Mouse (Mus musculus) thymus, postnatal 25 days (tissue): Measurements from ENCODE around the gene Slc37a1.
"Not testable (repeated sequence)": the region's sequence is repeated elsewhere in the genome, so short reads cannot be mapped to it uniquely, and the experiment has no call there.

Source experiments
- DNase-seq: peaks from one replicate; pipeline ENCODE4 v3.0.0; 2022

Gene Slc37a1

DNA sequence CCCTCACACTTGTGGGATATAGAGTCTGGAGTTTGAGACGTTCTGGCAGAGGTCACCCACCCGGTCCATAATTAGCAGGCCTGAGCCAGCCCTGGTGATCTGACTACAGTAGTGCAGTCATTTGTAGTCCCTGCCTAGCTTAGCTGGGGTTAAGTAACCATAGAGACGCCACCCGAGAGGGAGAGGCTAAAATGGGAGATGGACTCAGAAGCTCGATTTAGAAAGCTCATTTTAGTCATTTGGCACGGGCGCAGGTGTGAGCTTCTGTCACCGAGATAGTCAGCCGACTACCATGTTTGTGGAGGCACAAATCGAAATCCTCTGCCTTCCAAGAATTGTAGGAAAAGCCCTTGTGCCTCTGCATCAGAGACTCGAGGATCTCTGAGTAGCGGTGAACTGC lies 34.8 kb downstream of the Slc37a1 start:
- no peak for DNase-seq

DNA sequence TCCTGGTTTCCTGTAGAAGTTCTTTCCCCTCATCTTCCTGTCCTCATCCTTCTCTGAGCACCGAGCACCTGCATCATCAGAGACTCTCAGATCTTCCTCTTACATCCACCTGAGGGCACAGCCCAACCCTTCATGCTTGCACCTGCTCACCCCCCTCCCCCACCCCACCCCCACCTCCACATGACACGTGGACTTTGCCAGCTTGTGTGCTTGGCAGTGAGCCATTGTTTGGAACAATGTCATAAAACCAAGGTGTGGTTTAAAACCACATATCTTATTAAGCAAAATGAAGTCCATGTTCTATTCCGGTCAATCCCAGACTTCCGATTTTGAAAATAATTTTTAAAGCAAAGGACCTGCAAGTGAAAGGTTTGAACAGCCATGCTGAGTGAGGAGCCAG lies 35.9 kb downstream of the Slc37a1 start:
- peak; percentile 22 for DNase-seq

DNA sequence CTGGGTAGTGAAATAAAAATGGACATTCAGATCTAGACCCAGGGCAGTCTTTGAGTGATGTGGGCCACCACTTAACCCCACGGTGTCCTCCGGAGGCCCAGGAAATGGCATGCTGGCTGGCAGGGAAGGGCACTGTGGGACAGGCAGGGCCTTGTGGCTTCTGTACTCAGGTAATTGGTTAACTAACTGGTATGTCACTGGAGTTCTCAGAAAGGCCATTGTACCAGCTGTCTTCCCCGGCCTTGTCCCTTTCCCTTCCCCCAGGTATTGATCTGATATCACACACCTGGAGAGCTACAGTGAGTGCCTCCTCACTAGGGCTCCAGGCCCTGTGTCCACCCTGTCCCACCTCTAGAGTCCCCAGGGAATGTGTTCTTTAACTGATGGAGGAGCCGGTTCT lies 36.8 kb downstream of the Slc37a1 start:
- no peak for DNase-seq

DNA sequence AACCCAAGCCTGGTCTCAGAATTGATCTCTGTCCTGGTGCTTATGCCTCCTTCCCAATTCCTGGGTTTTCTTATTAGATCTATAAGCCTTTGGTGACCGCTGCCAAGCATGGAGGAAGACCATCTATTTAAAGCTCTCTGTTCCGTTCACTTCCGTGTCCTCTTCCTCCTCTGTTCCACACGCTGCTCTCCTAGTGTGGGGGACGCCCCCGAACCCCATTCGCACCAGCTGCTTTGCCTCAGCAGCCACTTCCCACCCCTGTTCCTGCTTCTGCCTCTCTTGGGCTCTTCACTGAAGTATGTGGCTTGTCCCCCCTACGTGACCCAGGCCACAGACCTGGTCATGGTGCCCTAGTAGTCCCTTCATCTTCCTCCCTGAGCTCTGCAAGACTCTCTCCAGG lies 37.6 kb downstream of the Slc37a1 start:
- no peak for DNase-seq

DNA sequence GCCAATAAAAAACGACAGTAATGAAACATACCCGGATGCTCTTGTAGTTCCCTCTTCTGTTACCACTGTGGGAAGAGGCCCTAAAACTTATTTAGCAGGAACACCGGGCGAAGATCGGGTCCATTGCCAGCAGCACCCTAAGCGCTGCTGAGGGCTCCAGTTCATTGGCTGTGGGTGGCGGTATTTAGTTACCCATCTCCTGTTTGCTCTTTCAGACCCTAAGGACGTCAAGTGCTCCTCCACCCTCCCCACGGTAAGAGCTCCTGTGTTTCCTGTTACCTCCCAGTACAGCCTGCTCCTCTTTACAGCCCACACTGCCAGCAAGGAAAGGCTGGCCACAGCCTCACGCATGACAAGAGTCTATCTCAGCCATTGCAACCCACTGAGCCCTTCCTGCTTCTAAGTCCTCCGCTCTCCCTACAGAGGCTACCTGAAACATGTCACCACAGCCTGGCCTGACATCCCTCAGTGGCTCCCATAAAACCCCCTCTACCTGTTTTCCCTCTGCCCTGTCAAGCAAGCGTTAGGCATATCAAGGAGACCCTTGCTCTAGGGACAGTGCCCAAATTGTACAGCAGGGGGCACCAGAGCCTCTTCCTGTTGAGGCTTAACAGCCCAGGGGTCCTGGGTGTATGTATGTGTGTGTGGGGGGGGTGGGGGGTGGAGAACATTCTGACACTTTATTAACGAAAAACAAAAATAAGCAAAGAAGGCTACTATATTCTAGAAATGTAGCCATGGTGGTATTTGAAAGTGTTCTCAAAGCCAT lies 39.0 kb downstream of the Slc37a1 start:
- DNase-seq = peak; percentile 76

DNA sequence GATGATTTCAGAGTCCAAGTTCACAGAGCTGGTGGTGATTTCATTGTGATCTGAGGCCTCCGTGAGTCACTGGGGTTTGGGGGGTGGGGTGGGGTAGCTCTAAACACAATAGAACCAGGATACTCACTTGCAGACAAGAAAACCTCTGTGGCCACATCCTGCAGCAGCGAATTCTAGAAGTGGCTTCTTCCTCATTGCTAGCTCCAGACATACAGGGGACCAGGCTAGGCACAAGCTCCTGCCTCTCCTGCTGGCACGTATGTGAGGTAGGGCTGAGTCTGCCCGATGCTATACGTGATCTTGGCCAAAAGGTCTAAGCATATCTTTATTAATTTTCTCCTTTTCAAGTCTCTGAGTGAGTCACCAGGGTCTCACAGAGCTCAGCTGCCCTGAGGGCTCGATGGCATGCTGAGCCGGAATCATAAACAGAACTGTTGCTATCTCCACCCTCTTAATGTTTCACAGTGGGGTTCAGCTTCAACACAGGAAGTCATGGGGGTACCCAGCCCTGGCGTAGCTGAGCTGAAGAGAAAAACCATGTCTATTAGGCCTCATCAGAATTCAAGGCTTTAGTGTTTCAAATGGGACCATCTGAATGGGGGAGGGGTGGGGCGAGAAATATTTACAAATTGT lies 39.7 kb downstream of the Slc37a1 start:
- peak; percentile 53 for DNase-seq

DNA sequence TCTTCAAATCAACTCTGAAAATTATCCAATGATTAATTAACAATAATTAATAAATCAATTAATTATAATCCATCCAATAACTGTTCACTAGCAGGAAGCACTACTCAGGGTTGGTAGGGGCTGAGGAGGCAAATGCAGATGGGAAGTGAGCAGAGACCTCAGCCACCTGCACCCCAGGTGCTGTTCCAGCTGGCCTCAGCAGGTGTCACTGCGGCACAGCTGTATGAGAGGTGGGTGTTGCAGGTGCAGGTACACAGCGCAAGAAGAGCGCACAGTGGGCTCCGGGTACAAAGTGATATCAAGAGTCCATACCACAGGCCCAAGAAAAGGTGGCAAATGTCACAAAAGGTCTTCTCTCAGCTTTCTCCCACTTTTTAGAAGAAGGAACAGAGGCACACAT lies 41.9 kb downstream of the Slc37a1 start:
- peak; percentile 40 for DNase-seq

DNA sequence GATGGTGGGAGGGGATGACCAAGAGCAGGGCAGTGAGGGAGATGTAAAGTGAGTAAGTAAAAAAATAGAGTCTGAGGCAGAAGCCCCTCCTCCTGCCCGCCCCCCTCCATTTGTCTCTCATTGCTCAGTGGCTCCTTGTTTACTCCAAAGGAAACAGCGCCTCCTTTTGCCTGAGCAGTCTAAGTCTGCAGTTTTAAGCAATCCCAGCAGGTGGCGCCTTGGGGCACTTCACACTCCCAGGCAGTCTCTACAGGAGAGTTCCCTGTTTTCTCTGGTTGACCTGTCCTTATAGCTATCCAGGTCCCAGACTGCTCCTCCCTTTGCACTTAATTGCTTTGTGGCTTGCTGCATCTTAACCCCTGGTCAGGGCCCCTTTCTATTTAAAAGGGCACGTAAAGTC lies 44.0 kb downstream of the Slc37a1 start:
- peak; percentile 64 for DNase-seq

DNA sequence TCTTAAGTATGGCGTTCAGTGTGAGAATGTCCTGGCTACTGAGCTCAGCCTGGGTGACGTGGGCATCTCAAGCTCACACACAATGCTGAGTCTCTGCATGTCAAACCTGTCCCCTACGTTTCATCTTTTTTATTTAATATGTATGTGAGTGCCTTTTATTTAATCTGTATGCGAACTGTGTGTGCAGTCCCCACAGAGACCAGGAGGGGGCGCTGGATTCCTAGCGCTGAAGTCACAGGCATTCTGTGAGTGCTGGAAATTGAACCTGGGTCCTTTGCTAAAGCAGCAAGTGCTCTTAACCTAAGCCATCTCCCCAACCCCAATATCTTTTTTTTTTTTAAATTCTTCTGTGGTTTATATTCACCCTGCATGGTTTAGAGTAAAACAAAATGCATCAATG lies 44.7 kb downstream of the Slc37a1 start:
- DNase-seq = no peak

DNA sequence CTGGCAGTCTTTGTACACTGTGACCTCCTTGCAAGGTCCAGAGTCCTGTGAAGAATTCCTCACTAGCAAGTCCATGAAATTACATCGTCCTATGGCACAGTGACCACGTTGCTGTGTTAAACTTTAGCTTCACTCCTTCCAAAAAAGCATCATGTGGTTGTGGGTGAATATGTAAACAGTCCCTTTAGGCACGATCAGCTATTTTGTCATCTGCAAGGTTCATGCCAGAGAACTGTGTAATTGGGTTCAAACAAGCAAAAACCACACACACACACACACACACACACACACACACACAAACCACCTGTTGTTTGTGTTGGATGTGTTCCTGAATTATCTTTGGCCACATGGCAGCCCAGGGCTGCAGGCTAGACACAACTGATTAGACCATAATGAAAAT lies 45.3 kb downstream of the Slc37a1 start:
- DNase-seq = no peak

DNA sequence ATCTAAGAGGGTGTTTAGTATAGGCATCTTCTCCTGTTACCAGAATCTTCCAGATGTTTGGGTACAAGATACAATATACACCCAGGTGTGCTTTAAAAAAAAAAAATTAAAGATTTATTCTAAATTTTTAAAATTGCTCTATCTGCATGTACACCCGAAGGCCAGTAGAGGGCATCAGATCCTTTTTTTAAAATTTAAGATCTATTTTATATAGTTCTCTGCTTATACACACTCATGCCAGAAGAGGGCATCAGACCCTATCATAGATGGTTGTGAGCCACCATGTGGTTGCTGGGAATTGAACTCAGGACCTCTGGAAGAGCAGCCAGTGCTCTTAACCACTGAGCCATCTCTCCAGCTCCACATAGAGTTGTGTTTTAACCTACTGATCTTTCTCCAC lies 45.7 kb downstream of the Slc37a1 start:
- no peak for DNase-seq

DNA sequence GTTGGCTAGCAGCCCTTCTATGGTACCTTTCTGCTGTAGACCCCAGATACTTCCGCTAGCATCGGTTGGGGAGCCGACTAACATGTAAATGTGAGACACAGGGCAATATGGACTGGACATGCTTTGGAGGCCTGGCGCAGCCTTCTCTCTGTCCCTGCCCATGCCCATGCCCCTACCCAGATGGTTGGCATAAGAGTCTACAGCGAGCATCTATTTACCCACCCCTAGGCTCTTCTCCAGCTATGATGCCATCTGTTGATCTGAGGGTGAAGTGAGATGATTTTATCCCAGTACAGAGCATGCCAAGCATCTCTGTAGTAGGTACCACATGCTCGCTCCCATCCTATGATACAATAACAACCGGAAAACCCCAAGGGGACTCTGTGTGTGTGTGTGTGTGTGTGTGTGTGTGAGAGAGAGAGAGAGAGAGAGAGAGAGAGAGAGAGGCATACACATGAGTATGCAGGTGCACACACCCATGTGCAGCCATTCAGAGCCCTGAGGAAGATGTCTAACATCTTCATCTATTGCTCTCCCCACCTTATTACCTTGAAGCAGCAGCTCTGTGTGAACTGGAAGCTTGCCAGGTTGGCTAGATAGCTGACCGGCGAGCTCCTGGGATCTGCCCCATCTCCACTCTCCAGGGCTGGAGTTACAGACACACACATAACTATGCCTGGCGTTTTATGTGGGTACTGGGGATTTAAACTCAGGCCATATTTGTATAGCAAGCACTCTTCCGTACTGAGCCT lies 48.1 kb downstream of the Slc37a1 start:
- DNase-seq = no peak

DNA sequence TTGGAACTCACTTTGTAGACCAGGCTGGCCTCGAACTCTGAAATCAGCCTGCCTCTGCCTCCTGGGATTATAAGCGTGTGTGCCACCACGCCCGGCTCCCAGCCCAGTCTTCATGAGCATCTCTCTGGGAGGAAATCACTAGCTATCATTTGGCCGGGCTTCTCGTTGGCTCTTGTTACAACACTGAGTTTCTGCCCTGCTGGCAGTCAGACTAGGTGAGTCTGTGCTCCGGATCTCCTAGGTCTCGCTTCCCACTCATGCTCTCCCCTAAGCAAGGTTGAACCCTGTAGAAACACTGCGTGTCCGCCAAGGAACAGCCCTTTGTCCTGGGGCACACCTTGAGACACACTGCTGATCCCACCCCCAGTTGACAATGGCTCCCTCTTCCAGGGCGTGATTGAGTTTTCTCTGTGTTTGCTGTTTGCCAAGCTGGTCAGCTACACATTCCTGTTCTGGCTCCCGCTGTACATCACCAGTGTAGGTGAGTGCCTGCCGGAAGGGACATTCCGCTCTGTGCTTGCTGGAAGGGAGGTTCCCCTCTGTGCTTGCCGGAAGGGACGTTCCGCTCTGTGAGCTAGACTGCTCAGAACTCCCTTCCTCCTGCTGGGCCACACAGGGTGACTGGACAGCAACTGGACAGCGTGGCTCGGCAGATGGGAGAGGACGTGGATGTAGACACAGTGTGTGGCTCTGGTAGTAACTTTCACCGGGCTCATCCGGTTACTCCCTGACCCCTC lies 48.9 kb downstream of the Slc37a1 start:
- DNase-seq = no peak

DNA sequence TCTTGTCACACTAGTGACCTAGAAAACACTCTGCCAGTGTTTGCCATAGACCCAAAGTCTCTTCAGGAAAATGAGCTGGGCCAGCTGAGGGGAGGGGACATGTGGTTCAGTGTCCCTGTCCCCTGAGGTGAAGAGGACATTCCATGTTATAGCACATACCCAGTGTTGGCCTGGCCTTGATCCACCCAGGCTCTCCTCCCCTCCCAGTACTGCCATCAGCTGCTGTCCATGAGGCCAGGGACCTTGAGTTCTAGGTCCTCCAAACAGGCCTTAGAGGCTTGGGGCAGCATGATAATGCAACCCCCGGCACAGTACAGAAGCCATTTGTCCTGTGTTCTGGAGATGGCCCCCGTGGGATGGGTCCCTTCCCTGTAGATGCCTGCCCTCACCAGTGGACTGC lies 53.2 kb downstream of the Slc37a1 start:
- no peak for DNase-seq

DNA sequence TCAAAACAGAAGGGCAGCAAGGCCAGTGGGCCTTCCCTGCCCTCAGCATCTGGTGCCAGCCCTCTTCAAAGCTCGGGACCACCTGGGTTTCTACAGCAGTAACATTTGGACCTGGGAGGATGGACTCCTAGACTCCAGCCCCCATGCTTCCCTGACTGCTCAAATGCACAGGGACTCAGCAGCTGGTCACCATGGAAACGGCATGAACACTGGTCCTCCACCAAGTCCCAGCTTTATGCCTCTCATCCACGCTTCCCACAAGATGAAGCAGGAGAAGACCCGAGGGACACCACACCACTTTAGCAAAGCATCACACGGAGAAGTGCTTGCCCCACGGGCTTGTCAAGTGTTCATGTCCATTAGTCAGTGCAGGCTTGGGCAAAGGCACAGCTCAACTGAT lies 55.6 kb downstream of the Slc37a1 start:
- no peak for DNase-seq

DNA sequence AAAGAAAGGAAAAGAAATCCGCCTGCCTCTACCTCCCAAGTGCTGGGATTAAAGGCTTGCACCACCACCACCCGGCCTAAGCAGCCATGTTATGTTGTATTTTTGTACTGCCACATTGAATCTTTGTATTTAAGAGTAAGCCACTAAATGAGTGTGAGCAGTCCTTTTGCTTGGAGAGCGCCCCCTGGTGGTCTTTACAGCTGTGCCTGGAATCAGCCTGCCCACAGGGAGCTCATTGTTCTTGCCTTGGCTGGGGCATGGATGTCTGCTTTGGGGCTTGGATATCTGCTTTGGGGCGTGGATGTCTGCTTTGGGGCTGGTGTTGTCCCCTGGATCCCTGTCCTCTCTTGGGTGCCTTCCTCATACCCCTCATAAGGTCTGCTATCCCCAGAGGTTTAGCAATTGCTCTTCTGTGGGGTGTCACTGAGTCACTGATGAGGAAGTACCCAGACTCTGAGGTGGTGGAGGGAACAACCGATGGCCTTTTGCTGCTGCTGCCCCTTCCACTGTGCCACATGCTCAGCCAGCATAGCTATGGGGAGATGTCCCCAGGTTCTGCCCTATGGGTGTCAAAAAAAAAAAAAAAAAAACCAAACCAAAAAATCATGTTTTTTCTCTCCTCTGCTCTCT lies 57.7 kb downstream of the Slc37a1 start:
- DNase-seq = peak; percentile 77

DNA sequence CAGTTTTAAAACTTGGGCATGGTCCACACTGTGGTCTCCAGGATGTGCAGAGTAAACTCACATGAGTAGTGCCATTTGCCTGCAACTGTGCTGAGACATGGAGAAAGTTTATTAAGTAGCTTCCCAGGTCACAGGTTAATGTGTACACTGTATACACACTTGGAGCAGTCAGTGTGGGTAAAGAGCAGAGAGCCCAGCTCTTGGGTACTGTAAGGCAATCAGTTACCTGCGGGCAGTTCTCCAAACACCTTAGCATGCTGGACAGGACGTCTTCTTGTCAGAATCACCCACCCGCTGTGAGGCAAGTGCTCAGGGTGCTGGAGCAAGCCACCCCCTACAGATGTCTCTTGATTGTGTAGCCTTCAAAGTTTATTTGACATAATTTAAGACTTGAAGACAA lies 58.2 kb downstream of the Slc37a1 start:
- DNase-seq = no peak

DNA sequence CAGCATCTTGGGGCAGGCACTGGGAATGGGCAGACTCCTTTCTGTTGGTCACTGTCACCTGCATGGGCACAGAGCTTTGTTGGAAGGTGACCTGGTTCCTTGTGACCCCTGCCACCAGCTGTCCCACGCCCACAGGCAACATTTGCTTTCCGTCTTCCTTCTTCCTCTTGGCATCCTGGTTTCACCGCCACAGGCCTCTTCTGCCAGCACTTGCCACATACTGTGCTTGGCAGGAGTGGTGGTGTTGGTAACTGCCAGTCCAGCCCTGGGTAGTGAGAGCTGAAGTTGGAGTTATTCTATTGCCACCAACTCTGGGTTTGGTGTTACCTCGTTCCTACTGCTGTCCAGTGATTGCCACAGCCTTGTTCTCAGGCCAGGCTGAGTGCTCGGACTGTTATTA lies 61.5 kb downstream of the Slc37a1 start:
- no peak for DNase-seq

DNA sequence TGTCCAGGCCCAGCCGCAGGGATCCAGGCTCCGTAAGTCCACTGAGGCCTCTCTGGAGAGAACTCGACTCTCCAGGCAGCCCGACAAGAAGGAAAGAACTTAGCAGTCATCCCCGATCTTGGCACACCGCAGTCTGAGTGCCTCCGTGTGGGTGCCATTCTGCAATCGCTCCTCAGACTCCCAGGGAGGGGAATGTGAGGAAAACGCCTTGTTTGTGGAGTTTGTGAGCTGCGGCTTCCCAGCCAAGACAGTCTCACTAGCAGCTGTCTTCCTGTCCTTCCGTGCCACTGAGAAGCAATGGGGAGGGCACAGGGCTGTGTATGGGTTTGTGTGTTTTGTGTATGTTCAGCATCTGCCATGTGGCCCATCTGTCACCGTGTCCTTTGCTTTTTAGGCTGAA lies 62.8 kb downstream of the Slc37a1 start:
- no peak for DNase-seq

DNA sequence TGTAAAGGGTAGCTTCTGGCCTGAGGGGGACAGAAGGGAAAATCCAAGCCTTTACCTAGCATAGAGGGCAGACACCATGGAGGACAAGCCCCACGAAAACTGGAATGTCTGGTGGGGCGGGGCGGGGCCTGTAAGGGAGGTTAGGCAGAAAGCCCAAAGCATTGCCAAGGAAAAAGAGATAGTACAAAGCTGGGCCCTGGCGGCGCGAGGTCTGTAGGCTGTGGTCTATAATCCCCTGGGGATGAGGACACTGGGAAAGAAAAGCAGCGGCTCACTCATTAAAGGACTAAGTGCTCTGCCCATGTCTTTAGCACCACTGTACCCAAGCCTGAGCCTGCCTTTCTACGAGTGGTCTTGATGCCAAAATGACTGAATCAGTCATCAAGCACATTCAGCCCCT lies 65.4 kb downstream of the Slc37a1 start:
- DNase-seq = no peak

DNA sequence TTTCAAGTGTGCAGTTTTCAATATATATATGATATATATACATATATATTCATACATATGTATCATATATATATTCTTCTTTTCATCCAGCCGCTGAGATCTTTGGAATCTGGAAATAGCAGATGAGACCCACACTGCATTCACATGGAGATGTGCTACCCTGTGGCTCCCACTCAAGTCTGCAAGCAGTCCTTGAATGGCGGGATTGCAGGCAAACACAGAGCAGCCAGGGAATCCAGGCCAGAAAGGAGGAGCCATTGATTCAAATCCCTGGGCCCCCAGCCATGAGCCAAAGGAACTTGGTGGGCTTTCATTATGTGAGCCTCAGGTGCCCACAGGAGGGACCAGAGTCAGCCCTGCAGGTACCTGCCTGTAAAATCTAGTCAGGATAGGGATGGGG lies 66.7 kb downstream of the Slc37a1 start:
- DNase-seq = no peak

DNA sequence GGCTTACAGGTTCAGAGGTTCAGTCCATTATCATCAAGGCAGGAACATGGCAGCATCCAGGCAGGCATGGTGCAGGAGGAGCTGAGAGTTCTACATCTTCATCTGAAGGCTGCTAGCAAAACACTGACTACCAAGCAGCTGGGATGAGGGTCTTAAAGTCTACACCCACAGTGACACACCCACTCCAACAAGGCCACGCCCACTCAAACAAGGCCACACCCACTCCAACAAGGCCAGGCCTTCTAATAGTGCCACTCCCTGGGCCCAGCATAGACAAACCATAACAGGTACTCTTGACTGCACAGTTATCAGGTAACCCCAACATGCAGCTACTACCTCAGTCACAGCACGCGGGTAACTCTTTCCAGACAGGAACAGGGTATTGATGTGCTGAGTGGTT lies 68.1 kb downstream of the Slc37a1 start:
- DNase-seq = not testable (repeated sequence)
